In genomic region chr17:42847108-42847507, GRCm38 (mm10) we compare ENCODE assay signal across 15 mouse cellular contexts.
"Had no signal": no experiment of that assay in that cellular context is flagged by ENCODE, and none has a peak within 500 bp of the region (broad histone marks: within the 10 kb centered on the region; RNA-seq: fewer than 3 reads in every experiment).

No protein-coding gene starts in this region.

- DNase-seq: retina, postnatal 1 day; right cerebral cortex, adult 18-20 months; right cerebral cortex, postnatal 14 days; right cerebral cortex, postnatal 25 days; right cerebral cortex, postnatal 4 days; spleen, adult 18-20 months; thymus, adult 18-20 months; thymus, adult 2 months; thymus, postnatal 14 days; thymus, postnatal 25 days; thymus, postnatal 36 days; thymus, postnatal 4 days had no signal

- H3K27me3 ChIP-seq: neural tube, embryonic 15.5 days; stomach, embryonic 15.5 days had no signal

- H3K9me3 ChIP-seq: neural tube, embryonic 15.5 days; stomach, embryonic 15.5 days had no signal

- H3K4me2 ChIP-seq: neural tube, embryonic 15.5 days; stomach, embryonic 15.5 days had no signal

- H3K9ac ChIP-seq: neural tube, embryonic 15.5 days; stomach, embryonic 15.5 days had no signal

- H3K4me1 ChIP-seq: neural tube, embryonic 15.5 days; stomach, embryonic 15.5 days had no signal

- H3K27ac ChIP-seq: neural tube, embryonic 15.5 days; stomach, embryonic 15.5 days; stomach, postnatal 0 days had no signal

- H3K4me3 ChIP-seq: neural tube, embryonic 15.5 days; stomach, embryonic 15.5 days had no signal
